Mouse (Mus musculus): ENCODE results near the gene Ptprs.

Ptprs gene

DNA sequence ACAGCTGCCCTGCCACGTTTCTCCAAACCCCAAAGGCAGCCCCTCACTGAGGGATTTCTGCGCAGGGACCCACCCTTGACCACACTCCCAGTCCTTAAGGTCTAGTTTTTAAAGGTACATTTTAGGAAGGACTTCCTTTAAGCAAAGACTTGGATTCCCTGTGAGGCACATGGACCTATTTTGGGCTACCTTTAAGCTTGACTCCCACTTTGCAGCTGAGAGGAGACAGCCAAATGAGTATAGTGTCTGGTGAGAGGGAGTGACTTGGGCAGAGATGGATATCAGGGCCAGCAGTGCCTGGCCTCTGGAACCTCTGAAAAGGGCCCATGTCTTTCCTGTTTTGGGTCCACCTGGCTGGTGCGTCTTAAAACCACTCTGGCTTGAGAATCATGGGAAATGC lies 50.3 kb downstream of the Ptprs start:
- DNase-seq (ENCODE audit: low spot score in 2 of 2): no peak

DNA sequence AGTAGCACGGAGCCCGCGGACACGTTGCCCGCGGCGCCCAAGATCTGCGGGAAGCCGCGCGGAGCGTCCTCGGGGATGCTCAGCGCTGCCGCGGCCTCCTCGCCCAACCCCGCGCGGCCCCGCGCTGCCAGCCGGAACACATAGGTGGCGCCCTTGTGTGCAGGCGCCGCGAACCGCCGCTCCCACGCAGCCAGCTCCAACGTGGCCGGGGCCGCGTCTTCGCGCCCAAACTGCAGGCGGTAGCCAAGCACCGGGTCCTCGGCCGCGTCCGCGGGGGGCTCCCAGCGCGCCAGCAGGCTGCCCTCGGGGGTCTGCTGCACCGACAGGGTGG lies 50.7 kb downstream of the Ptprs start:
- peak; percentile 70 to 78 for DNase-seq (ENCODE audit: low spot score in 2 of 2)

DNA sequence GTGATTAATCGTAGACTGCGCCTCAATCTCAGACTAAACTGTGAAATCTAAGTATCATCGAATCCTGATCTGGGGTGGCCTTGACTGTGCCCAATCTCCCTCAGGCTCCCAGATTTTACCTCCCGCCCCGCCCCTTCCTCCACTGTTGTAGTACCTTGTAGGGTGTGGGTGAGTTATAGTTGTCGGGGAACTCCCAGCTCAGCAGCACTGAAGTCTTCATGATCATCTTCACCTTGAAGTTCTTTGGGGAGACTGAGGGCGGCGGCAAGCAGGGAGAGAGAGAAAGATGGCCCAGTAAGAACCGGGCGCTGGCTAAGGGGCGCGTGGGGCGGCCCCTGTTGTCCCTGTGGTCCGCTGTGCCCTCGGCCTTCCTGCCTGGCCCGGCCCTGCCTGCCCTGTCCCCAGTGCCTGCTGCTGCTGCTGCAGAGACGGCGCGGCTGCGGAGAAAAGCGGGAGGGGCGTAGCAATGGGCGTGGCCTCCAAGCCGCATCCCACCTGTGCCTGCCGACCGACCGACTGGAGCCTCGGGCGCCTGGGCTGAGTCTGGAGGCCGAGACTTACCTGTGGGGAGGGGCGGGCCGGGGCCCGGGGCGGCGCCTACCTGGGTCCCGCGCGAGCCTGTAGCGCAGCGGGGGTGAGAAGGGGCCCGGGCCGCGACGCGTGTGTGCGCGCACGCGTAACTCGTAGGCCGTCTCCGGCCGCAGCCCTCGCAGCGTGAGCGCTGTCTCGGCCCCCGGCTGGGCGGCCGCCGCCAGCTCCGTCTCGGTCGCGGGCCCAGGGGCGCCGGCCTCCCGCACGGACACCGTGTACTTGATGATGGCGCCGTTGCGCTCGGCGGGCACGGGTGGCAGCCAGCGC lies 51.3 kb downstream of the Ptprs start:
- no peak for DNase-seq (ENCODE audit: low spot score in 2 of 2)

DNA sequence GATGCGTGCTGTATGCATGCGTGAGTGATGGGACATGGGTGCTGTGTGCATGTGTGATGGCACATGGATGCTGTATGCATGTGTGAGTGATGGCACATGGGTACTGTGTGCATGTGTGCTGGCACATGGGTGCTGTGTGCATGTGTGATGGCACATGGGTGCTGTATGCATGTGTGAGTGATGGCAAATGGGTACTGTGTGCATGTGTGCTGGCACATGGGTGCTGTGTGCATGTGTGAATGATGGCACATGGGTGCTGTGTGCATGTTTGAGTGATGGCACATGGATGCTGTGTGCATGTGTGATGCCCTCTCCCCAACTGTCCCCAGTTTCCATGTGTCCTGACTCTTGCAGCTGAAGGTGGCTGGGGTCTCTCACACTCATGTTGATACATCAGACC lies 56.3 kb downstream of the Ptprs start:
- DNase-seq (ENCODE audit: low spot score in 2 of 2): no peak

DNA sequence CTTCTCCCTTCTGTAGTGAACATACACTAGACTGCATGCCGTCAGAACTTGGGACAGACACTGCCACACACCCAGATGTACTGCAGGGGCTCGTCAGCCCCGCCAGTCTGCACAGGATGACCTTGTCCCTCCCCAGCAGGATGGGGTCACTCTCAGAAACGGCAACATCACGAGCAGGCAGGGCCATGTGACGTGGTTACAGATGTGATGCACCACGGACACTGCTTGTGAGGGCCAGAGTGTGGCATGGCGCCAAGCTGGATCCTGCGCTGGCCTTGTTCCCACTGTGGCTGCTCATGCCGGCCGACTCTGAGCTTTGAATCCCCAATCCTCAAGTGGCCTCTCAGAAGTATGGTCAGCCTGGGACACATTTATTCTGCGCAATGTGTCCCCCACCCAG lies 58.0 kb downstream of the Ptprs start:
- no peak for DNase-seq (ENCODE audit: low spot score in 2 of 2)

DNA sequence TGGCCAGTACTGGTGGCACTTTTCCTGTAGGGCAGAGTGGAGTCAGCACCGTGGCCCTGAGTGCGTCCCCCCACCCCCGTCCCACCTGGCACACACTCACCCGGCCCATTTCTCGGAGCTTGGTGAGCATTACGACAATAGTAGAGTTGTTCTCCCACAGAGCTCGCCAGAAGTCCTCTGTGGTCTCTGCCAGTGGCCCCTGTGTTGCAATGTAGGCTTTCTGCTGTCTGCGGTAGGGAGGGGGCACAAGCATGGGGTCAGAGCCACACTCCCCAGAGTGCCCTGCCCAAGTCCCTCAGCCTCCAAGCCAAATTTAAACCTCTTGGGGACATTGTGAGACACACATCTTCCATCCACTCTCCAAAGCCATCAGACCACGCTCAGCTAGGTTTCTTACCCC lies 61.5 kb downstream of the Ptprs start:
- no peak for DNase-seq (ENCODE audit: low spot score in 2 of 2)

DNA sequence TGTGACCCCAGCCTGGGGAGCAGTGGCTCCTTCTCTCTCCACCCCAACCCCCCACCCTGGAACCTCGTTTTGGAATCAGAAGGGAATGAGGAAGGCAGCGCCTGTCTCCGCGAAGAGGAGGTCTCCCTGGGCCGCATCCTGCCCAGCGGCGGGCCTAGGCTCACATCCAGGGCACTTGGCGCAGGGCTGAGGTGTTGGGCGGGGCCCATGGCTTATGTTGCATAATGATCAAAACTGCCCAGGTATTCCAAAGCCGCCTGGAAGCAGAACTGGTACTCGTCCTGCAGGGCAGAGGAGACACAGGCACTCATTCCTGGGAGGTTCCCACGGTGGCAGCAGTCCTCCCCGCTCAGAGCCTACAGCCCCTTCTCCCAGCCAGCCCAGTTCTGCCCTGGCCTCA lies 63.2 kb downstream of the Ptprs start:
- DNase-seq (ENCODE audit: low spot score in 2 of 2): no peak

DNA sequence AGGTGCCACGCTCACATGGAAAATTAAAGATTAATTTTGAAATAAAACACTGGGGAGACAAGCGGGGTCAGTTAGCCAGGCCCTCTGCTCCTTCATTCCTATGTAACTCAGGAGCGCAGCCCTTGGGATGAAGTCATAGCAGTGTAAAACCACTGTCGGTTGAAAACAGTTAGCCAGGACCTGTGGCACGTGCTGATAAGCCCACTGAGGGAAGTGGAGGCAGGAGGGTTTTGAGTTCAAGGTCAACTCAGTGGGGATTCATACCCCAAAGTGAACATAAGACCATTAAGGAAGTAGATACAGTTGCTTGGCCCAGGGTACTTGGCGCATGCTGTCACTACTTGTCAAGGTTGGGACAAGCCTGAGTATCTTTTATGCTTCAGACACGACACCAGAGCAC lies 64.8 kb downstream of the Ptprs start:
- no peak for DNase-seq (ENCODE audit: low spot score in 2 of 2)

DNA sequence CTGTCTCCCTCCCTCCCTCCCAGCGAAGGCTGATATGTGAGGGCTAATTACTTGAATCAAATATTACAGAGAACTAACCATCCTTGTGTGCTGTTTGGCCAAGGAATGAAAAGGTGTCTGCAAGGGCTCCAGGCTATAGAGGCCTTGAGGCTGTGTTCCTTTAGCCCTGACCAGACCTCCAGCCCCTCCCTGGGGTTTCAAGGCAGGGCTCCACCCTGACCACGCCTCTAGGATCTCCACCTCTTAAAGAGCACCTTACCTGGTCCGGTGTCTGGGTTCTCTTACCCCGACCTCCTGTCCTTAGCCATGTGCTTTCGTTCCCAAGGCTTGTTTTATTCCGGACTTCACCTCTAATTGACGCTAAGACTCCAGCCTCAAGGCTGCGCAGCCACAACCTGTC lies 66.5 kb downstream of the Ptprs start:
- no peak for DNase-seq (ENCODE audit: low spot score in 2 of 2)

DNA sequence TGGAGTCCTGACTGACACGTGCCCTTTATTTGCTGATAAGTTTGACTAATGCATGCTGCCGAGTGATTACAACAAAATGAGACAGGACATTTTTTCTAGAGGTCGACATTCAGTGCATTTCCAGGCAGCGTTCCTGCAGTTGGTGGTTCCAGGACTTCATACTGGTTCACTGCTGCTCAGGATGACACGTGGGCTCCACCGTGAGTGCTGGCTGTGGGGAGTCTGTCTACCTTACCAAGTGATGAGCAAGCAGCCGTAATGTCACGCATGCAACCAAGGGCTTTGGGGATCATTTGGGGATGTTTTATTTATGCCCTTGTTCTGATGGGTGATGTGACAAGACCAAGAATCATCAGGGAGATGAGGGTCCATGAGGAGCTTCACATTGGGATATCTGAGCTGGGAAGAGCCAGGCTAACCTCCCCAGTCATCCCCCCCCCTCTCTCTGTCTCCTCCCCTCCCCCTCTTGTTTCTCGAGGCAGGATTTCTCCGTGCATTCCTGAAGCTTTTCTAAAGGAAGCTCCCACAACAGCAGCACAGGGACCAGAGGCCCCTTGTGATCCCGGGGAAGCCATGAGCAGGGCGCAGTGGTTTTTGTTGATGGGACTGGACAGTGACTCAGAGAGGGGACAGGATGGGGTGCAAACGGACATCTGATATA lies 67.2 kb downstream of the Ptprs start:
- no peak for DNase-seq (ENCODE audit: low spot score in 2 of 2)

DNA sequence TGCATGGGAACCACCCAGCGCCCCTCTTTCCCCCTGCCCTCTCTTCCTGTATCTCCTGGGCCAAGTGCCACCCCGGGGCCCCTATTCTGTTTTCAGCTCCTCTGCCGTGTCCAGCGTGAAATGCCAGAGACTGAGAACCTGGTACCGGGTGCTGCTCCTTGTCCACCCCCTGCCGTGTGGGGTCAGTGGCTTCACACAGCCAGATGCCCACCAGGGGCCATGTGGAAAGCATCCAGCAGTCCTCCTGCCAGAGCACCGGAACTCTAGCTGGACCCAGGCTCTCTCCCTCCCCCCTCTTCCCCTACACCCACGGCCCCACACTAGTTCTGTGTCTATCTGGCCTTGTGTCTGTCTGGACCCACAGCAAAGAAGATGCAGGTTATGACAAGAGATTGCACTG lies 68.9 kb downstream of the Ptprs start:
- DNase-seq (ENCODE audit: low spot score in 2 of 2): no peak

DNA sequence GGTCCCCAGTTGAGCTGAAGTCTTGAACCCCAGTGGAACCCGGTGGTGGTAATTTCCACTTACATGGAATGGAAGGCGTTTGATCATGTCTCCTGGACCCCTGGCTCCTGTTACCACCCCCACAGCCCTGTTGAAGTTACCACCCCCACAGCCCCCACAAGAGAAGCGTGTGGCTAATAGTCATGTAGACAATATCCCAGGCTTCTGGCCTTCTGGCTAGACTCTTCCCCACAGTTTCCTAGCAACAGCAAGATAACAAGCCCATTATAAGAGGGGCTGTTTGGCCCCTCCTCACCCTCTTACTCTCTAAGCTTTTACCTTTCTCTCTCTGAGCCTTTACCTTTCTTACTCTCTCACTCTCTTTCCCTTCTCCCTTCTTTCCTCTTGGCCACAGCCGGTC lies 69.4 kb downstream of the Ptprs start:
- DNase-seq (ENCODE audit: low spot score in 2 of 2): no peak

DNA sequence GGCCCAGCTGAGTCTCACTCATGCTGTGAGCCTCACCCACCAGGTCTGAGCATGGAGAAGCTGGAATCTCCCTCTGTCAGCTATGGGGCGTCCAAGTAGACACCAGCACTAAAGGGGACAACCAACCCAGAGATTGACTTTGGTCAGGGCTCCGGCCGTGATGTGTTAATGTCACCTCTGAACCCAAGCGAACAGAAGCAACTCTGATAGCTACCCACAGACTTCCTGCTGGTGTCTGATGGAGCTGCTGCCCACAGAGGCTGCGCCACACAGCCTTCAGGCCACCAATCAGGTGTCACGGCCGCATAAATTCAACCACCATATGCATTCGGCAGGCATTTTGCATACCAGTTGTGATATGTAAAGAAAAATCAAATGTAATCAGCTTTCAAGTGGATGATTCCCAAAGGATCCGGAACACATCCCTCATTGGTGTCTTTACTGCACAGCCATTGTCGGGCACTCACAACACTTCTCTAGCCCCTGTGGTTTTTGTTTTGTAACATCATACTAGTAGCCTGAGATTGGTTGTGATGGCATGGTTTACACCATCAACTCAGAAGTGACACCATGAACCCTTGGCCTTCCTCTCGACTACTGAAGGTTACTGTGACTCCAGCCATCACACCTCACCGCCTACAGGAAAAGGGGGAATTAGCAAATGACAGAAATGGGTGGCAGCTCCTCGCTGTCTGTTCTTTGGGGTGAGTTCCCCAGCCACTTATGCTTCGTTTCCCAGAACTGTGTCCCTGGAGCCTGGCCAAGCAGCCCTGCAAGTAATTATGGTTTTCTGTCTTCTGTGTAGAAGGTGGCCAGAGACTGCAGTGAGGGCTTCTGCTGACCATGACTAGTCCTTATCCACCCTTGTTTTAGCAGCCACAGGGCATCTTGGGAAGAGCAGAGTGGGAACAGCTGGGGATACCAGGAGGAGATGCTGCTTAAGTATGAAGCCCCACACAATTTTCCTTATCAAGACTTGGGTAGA lies 70.1 kb downstream of the Ptprs start:
- DNase-seq (ENCODE audit: low spot score in 2 of 2): no peak

DNA sequence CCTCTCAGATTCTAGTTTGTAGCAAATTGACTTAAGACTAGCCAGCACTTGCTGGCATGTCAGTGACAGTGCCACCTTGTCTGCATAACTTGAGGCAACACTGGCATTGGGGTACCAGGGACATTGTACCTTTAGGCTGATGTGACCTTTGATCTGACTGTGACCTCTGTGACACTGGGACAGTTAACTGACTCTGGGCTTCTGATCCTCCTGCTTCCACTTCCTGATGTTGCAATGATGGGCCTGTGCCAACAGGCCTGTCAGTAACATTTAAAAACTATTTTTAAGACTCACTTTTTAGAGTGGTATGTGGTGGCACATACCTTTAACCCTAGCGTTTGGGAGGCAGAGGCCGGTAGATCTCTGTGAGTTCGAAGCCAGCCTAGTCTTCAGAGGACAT lies 70.9 kb downstream of the Ptprs start:
- DNase-seq (ENCODE audit: low spot score in 2 of 2): no peak

DNA sequence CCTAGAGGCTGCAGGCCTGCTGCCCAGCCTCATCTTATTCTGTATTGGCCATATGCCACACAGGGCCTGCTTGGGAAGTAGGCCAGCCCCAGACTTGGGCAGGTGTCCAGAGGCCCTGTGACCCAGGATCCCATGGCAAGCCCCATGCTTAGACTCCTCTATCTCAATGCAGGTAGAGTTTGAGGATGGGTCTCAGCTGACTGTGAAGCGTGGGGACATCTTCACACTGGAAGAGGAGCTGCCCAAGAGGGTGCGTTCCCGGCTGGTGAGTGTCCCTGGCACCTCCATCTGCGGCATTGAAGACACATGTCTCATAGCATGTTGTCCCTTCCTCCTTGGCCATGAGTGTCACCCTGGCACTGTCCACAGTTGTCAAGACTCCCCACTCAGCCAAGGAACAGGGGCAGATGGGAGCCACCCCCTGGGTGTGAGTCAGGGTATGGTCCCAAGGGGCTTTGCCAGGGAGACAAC lies 75.2 kb downstream of the Ptprs start:
- DNase-seq (ENCODE audit: low spot score in 2 of 2): no peak

DNA sequence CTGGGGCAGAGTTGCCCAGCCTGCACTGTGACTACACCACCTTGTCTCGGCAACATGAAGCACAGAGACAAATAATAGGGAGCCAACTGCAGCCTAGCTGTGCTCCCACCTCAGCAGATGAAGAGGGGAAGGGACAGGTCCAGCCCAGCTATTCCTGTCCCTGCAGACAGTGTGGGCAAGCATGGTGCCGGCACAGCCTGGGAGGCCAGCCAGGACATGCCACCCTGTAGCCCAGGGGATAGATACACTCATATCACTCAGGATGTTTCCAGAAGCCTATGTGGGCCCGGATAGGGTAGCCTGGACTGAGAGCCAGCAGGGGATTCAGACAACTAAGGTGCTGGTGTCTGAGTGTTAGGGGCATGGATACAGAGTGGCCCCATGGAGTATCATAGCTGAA lies 76.1 kb downstream of the Ptprs start:
- no peak for DNase-seq (ENCODE audit: low spot score in 2 of 2)

DNA sequence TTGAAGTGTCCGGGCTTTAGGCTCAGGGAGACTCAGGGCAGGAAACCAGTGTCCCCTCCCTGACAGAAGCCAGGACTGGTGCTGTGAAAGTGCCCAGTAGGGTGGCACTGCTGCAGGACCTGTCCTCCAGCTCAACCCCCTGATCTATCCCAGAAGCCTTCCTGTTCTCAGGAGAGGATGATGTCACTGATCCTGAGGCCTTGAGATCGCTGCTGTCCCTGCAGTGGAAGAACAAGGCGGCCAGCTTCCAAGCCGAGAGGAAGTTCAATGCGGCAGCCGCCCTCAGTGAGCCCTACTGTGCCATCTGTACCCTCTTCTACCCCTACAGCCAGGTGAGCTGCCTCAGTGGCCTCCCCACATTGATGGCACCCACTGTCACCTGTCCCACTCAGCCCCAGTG lies 80.2 kb downstream of the Ptprs start:
- DNase-seq (ENCODE audit: low spot score in 2 of 2): no peak

DNA sequence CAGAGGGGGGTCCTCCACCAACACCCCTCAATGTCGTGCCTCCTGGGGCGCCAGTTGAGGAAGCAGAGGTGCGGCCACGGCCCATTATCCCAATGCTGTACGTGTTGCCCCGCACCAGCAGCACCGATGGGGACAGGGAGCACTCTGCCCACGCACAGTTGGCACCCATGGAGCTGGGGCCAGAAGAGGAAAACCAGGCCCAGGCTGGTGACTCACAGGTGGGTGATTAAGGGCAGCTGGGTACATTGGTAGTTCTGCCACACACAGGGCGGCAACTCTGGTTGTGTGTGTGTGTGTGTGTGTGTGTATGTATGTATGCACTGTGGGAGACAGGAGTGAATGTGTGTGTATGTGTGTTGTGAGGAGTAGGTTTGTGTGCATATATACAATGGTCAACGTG lies 82.4 kb downstream of the Ptprs start:
- DNase-seq (ENCODE audit: low spot score in 2 of 2): no peak

DNA sequence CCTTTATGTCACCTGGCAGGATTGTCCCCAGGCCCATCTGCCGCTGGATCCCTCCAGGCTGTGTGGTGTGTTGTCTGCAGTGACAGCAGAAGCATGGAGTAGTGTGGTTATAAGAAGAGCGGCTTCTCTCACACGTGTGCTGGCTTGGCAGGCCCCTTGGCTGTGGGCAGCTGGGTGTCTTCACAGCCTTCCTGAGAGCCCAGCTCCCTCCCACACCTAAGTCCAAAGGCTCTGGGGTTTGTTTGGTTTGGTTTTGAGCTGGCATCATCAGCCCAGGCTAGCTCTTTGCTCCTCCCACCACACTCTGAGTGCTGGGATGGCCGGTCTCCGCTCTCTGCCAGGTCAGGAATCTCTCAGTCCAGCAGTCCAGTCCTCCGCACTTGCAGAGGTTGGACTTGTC lies 83.0 kb downstream of the Ptprs start:
- peak in 1 of 2 experiments; percentile 66 for DNase-seq (ENCODE audit: low spot score in 2 of 2)

DNA sequence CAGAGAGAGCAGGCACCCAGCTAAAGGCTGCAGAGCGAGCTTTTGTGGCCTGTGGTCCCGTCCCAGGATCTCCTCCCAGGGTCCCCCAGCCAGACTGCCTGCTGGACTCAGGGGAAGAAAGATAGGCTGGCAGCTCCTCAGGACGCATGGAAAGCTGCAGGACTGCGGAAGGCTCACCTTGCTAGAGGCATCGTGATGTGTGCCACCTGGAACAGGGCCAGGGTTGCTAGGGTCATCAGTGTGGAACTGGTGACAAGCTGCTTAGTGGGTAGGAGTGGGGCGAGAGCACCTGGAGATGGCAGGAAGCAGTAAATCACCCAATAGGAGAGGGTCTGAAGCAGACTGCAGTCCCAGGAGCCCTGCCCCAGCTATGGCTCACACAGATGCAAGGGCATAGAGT lies 88.7 kb downstream of the Ptprs start:
- no peak for DNase-seq (ENCODE audit: low spot score in 2 of 2)

DNA sequence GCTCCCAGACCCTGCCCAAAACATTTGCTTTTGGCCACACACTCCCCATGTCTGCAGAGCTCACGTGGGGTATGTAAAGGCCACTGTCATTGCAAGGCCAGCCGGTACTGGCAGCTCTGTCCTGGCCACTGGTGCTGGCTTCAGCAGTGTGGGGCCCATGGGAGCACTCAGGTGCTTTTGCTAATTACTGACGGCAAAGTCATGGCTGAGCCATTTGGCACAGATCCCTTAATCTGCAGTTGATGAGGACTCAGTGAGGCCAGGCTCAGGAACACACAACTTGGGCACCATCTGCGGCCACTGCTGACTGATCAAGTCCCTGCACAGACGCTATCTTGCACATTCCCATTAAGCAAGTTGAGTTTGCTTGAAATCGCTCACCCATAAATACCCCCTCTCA lies 91.4 kb downstream of the Ptprs start:
- DNase-seq (ENCODE audit: low spot score in 2 of 2): no peak

DNA sequence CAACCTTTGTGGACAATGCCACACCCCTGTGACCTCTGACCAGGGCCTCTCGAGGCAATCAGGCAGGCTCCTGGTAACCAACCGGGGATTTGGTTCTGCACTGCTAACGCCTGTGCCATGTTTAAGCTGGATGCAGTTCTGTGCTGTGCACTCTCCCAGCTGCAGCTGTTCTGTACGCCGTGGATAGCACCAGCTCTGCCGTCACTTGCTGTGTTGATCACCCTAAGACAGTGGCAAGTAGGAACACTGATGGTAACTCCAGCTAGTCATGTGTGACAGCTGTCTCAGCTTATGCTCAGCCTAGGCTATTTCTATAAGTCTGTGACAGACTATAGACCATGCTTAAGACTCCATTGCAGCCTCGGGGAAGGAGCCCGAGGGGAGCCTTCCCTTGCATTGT lies 93.3 kb downstream of the Ptprs start:
- no peak for DNase-seq (ENCODE audit: low spot score in 2 of 2)
